Mouse (Mus musculus) liver (tissue): ENCODE measurements around the gene Spock1.

Experiments
- DNase-seq: peaks from one replicate; pipeline ENCODE4 v3.0.0-alpha.2; 2020; ENCODE audit warnings: mixed read lengths

Gene Spock1

GRCm38 (mm10) chr13:57721524-57722279 lies 186.4 kb downstream of the Spock1 start:
- DNase-seq = no peak

- DNase-seq = no peak
These were observed 190.0 kb downstream of the Spock1 start for GRCm38 (mm10) chr13:57718087-57718486.

- no peak for DNase-seq
These were observed 195.2 kb downstream of the Spock1 start for GRCm38 (mm10) chr13:57712910-57713309.

GRCm38 (mm10) chr13:57708425-57708824 lies 199.7 kb downstream of the Spock1 start:
- DNase-seq = no peak

GRCm38 (mm10) chr13:57702966-57703365 lies 205.2 kb downstream of the Spock1 start:
- no peak for DNase-seq

- peak; percentile 55 for DNase-seq
These were observed 211.4 kb downstream of the Spock1 start for GRCm38 (mm10) chr13:57696685-57697084.

DNA sequence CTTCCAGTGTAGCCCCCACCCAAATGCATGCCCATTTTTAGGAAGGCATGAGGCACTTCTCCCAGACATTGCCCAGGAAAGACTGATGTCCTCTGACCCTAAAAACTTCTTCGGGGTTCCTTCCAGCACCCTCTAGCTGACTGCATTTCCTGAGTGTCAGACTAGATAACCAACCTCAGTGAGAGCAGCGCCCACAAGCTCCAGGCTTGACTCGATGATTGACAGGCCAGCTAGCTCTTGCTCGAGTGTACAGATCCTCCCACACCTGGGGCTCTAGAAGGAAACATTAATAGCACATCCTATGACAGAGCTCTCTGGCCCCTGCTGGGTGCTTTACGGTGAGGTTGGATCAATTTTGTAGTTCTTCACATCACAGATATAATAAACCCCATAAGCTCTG lies 219.2 kb downstream of the Spock1 start:
- DNase-seq = peak; percentile 41

GRCm38 (mm10) chr13:57686437-57686836 lies 221.7 kb downstream of the Spock1 start:
- no peak for DNase-seq

DNA sequence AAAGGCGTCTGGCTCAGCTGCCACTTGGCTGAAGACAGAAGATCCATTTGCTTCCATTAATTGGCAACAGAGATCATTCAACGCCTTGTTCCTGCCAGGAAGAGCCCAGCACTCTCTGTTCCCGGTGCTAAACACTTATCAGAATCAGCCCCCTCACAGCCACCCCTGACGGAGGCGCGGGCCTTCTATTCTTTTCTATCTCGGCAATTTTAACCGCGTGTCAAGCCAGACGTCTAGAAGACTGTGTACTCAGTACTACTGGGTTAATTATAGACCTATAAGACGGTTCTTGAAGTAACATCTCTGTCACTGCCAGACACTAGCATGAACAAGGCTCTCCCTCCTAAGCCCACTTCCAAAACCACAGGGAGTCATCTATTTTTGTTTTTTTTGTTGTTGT lies 222.9 kb downstream of the Spock1 start:
- DNase-seq = no peak

- DNase-seq = no peak
These were observed 228.5 kb downstream of the Spock1 start for GRCm38 (mm10) chr13:57679591-57679990.

GRCm38 (mm10) chr13:57676820-57677219 lies 231.3 kb downstream of the Spock1 start:
- DNase-seq = no peak

DNA sequence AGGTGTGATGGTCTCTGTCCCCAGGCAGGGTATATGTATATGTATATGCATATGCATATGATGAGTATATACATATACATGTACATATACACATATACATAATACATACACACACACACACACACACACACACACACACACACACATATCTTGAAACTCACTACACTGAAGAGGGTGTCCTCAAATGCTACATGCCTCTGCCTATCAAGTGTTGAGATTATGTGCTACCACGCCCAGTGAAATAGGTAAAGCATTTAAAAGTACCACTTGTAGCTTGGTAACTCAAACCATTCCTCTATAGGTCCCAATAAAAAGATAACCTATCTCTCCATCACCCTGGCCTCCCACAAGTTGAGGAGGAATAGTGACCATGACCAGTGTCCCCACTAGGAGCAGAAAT lies 234.7 kb downstream of the Spock1 start:
- peak; percentile 21 for DNase-seq

- peak; percentile 89 for DNase-seq
These were observed 235.4 kb downstream of the Spock1 start for GRCm38 (mm10) chr13:57672762-57673161.

GRCm38 (mm10) chr13:57671919-57672318 lies 236.2 kb downstream of the Spock1 start:
- DNase-seq = no peak

DNA sequence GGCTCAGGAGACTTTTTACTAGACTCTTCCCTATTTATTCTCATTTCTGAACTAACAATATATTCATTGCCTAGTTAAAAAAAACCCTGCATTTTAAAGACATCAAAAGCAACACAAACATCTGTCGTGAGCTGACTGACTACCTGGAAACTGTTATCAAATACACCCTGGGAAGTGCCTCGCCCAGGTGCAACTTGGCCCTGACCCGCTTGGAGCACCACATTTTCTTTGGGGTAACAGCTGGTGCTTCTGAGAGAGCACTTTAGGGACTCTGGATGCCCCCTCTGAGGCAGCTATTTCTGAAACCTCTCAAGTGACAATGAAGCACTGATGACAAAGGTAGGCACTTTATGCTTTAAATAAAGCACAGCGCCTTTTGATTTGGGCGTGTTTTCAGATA lies 236.8 kb downstream of the Spock1 start:
- peak; percentile 74 for DNase-seq

DNA sequence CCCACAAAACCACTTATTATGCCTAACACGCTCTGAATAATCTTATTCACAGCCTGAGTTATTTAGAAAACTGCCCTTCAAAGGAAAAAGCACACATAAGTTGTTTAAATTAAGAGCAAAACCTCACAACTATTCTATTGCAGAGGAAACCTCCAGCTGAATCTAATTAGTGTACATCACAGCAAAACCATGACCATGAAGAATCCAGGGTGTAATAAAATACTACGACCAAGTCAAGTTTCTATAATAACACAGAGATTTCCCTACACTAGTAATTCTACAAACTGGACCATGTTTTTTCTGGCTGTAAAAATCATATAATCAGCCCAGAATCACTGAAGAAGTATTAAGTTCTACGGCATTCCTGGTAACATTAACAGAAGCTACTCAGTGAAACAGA lies 240.5 kb downstream of the Spock1 start:
- DNase-seq = no peak

- DNase-seq = no peak
These were observed 241.8 kb downstream of the Spock1 start for GRCm38 (mm10) chr13:57666173-57666842.

DNA sequence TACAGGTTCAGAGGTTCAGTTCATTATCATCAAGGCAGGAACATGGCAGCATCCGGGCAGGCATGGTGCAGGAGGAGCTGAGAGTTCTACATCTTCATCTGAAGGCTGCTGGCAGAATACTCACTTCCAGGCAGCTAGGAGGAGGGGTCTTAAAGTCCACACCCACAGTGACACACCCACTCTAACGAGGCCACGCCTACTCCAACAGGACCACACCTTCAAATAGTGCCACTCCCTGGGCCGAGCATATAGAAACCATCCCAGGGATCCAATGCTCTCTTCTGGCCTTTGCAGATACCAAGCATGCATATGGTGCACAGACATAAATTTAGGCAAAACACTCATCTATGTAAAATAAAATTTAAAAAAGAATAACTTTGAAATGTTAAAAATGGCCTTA lies 245.6 kb downstream of the Spock1 start:
- DNase-seq = peak; percentile 83

- peak; percentile 47 for DNase-seq
These were observed 247.6 kb downstream of the Spock1 start for GRCm38 (mm10) chr13:57660523-57660922.

DNA sequence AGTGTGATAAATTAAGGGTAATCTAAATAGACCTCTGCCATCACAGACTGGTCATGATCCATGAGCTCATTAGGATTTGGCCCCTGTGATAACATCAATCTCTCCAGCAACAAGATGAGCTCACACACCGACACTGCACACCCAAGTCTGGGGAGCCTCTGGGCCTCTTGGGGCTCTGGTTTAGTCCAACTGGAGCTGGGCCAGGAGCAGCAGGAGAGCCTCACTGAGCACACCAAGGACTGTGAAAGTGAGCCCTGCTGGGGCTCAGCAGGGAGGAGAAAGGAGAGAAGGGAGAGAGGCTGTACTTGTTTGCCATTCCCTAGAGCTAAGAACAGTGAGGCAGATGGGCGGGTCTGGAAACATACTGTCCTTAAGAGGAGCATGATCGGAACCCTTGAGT lies 248.3 kb downstream of the Spock1 start:
- peak; percentile 29 for DNase-seq

GRCm38 (mm10) chr13:57656606-57657005 lies 251.5 kb downstream of the Spock1 start:
- DNase-seq = no peak

- DNase-seq = no peak
These were observed 253.8 kb downstream of the Spock1 start for GRCm38 (mm10) chr13:57654362-57654761.

DNA sequence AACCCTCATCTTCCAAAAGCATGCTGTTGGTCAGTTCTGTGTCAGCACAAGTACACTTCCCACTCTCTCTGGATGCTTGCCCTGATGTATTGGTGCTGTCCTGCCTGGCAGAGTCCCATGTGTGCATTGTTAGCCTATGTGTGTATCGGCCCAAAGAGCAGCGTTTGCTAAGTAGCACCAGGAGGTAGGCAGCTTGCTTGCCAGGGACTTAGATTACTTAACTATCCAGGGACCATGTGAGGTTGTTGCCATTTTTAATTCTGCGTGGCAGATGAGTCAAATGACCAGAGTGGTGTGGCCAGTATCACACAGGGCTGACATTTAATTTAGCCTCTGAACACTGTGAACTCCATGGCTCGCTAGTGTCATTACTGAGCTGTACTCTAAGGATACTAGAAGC lies 256.9 kb downstream of the Spock1 start:
- no peak for DNase-seq

GRCm38 (mm10) chr13:57648784-57649183 lies 259.3 kb downstream of the Spock1 start:
- no peak for DNase-seq

DNA sequence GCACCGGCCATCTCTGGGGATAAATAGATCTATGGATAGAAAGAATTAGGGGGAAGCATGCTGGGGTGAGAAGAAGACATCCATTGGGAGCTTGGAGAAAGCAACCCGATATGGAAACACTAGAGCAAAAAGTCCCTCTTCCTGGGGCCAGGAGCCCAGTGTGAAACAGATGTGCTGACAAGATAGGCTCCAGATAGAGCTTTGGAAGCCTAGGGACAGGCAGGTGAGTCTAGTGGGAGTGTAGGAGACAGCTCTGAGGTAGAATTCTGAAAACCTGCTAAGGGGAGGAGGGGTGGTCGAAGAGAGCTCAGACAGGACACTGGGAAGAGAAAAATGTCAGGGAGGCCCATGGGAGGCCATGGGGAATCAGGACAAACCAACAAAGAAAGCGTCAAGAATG lies 260.7 kb downstream of the Spock1 start:
- no peak for DNase-seq
